Mouse (Mus musculus): ENCODE results near the gene Ncoa1. TPM values are rescaled to one million over a fixed set of nuclear protein-coding genes. Genes with fewer than 3 reads are reported as not detected.
"Not testable (repeated sequence)": the region's sequence is repeated elsewhere in the genome, so short reads cannot be mapped to it uniquely, and the experiment has no call there.

Ncoa1 gene
- polyA plus RNA-seq, 1 experiment from 2014 or later: 7.1 TPM

GRCm38 (mm10) chr12:4469115-4469514 is 7.9 kb downstream of the Ncoa1 start:
- Histone ChIP-seq H3K36me3 (no peaks in the 10 kb centered on the region), H3K4me1 (peaks cover 4% of the 10 kb centered on the region; the same call in 1 of the 2 replicates), H3K27ac (replicated peaks) (no peak overlapping the region), H3K27me3 (peaks cover 7% of the 10 kb centered on the region; the same call in 1 of the 2 replicates), H3K9ac (replicated peaks) (no peak overlapping the region), H3K4me3 (no peak overlapping the region), H3K9me3 (no peaks in the 10 kb centered on the region), H3K4me2 (replicated peaks) (no peak overlapping the region)
- no peak for ATAC-seq (ENCODE audit: low FRiP score, low read depth)
- 79% methylated on average over 2 of the region's 2 CpGs for WGBS

- Histone ChIP-seq H3K27me3 (no peaks in the 10 kb centered on the region), H3K4me3 (no peak overlapping the region), H3K4me1 (no peaks in the 10 kb centered on the region), H3K36me3 (no peaks in the 10 kb centered on the region), H3K4me2 (replicated peaks) (no peak overlapping the region), H3K9me3 (no peaks in the 10 kb centered on the region), H3K27ac (replicated peaks) (no peak overlapping the region), H3K9ac (replicated peaks) (no peak overlapping the region)
- ATAC-seq (ENCODE audit: low FRiP score, low read depth): no peak
- 92% methylated on average over 2 of the region's 2 CpGs for WGBS
Observed at GRCm38 (mm10) chr12:4463701-4464100, 13.3 kb downstream of the Ncoa1 start.

GRCm38 (mm10) chr12:4462420-4462819 is 14.6 kb downstream of the Ncoa1 start:
- H3K27me3 ChIP-seq: no peaks in the 10 kb centered on the region
- no peaks in the 10 kb centered on the region for H3K4me1 ChIP-seq
- no peak for ATAC-seq (ENCODE audit: low FRiP score, low read depth)
- whole genome bisulfite sequencing: 94% methylated on average over 1 of the region's 1 CpGs
- no peaks in the 10 kb centered on the region for H3K9me3 ChIP-seq
- H3K36me3 ChIP-seq: no peaks in the 10 kb centered on the region
- H3K27ac ChIP-seq (replicated peaks): no peak overlapping the region
- H3K9ac ChIP-seq (replicated peaks): no peak overlapping the region
- H3K4me2 ChIP-seq (replicated peaks): no peak overlapping the region
- H3K4me3 ChIP-seq: no peak overlapping the region

DNA sequence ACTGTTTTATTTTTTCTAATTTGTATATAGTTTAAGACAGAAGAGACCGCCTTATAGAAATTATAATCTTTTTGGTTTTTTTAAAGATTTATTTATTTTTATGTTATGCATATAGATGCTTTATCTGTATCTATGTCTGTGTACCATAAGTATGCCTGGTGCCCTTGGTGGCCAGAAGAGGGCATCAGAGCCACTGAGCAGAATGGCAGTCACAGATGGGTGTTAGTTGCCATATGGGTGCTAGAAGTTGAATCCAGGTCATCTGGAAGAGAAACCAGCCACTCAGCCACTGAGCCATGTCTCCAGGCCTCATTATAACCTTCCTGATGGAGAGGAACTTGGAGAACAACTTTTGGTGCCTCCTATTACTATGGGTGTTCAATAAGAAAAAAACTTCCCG is 16.0 kb downstream of the Ncoa1 start:
- 93% methylated on average over 2 of the region's 2 CpGs for WGBS

DNA sequence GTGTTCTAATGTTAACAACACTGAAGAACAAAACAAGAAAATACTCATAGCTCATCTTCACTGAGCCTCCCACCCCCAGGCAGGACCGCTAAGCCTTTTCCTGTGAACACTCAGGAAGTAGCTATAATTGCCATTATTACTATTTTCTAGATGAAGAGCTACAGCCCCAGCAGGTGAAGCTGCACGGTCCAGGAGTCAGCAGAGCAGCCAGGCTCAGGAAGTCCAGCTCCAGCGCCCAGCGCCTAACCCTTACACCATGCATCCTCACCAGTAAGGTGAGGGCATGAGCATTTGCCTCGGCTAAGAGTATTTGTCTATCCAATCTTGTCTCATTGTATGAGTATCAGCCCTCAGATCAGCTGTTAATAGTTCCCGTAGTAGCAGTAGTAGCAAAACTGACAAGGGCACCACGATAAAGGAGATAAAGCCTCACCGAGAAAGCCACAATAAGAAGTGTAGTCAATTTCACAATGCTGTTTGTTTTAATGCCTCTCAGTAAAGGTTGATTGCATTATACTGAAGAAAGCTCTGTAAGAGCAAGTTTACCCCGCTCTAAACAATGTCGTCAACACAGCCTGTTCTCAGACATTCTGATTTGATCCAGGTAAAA is 21.9 kb downstream of the Ncoa1 start:
- ATAC-seq (ENCODE audit: low FRiP score, low read depth): no peak
- H3K36me3 ChIP-seq: no peaks in the 10 kb centered on the region
- no peak overlapping the region for H3K27ac ChIP-seq (replicated peaks)
- no peaks in the 10 kb centered on the region for H3K9me3 ChIP-seq
- no peak overlapping the region for H3K4me2 ChIP-seq (replicated peaks)
- H3K4me1 ChIP-seq: peaks cover 4% of the 10 kb centered on the region; the same call in 1 of the 2 replicates
- no peaks in the 10 kb centered on the region for H3K27me3 ChIP-seq
- H3K9ac ChIP-seq (replicated peaks): no peak overlapping the region
- 81% methylated on average over 10 of the region's 10 CpGs for WGBS
- no peak overlapping the region for H3K4me3 ChIP-seq

More for the DNA sequence above, 16.0 kb downstream of the Ncoa1 start:
- no peak for ATAC-seq (ENCODE audit: low FRiP score, low read depth)
- Histone ChIP-seq H3K4me2 (replicated peaks) (no peak overlapping the region), H3K27me3 (no peaks in the 10 kb centered on the region), H3K9ac (replicated peaks) (no peak overlapping the region), H3K36me3 (no peaks in the 10 kb centered on the region), H3K9me3 (no peaks in the 10 kb centered on the region), H3K4me3 (no peak overlapping the region), H3K4me1 (no peaks in the 10 kb centered on the region), H3K27ac (replicated peaks) (no peak overlapping the region)

DNA sequence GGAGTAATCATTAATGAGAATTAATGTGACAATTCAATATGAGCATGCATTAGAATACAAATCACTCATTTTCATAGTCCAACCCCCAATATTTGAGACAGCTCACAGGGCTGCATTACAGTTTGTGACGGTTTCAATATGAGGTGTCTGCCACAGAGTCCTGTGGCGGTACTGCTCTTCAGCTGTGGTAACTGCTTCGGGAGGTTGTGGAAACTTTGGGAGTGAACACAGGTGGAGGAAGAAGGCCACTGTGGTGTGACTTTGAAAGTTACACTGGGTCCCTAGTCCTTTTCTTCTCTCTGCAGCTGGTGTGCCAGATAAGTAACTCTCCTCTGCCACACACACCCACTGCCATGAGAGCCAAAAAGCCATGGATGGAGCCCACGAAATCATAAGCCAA is 22.7 kb downstream of the Ncoa1 start:
- no peaks in the 10 kb centered on the region for H3K27me3 ChIP-seq
- no peak for ATAC-seq (ENCODE audit: low FRiP score, low read depth)
- H3K9me3 ChIP-seq: no peaks in the 10 kb centered on the region
- WGBS: 88% methylated on average over 4 of the region's 4 CpGs
- H3K4me2 ChIP-seq (replicated peaks): no peak overlapping the region
- no peak overlapping the region for H3K27ac ChIP-seq (replicated peaks)
- H3K36me3 ChIP-seq: no peaks in the 10 kb centered on the region
- H3K4me1 ChIP-seq: peaks cover 4% of the 10 kb centered on the region; the same call in 1 of the 2 replicates
- H3K4me3 ChIP-seq: no peak overlapping the region
- H3K9ac ChIP-seq (replicated peaks): no peak overlapping the region

DNA sequence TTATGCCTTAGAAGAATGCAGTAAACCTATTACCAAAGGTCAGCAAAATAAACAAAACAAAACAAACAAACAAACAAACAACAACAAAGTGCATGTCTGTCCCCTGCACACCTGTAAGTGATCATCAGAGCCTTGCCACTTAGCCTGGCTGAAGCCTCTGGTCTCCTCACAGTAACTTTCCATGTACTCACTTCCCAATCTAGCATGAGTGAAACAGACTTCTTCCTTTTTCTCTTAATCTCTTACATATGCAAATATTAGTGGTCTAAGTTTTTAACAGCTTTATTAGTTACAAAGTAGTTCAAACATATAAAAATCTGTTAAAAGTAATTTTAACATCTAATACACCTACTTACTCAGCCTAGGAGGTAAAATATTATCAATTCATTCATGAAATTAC is 24.7 kb downstream of the Ncoa1 start:
- Histone ChIP-seq H3K36me3 (no peaks in the 10 kb centered on the region), H3K9me3 (no peaks in the 10 kb centered on the region), H3K4me1 (peaks cover 4% of the 10 kb centered on the region; the same call in 1 of the 2 replicates), H3K9ac (replicated peaks) (no peak overlapping the region), H3K27me3 (no peaks in the 10 kb centered on the region), H3K4me2 (replicated peaks) (no peak overlapping the region), H3K4me3 (no peak overlapping the region), H3K27ac (replicated peaks) (no peak overlapping the region)
- no peak for ATAC-seq (ENCODE audit: low FRiP score, low read depth)

DNA sequence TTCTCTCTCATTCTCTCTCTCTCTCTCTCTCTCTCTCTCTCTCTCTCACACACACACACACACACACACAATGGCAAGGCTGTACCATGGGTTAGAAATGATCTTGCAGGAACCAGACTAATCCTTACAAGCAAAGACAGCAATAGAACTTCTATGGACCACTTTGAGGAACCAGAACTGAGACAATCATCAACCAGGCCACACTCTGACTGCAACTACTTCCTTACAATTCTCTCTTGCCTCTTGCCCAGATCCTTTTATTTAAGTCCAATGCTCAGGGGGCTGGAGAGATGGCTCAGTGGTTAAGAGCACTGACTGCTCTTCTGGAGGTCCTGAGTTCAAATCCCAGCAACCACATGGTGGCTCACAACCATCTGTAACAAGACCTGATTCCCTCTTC is 26.5 kb downstream of the Ncoa1 start:
- not testable (repeated sequence) for H3K4me1 ChIP-seq; H3K27me3 ChIP-seq; H3K36me3 ChIP-seq; H3K9me3 ChIP-seq; H3K9ac ChIP-seq (replicated peaks); H3K27ac ChIP-seq (replicated peaks); H3K4me2 ChIP-seq (replicated peaks); H3K4me3 ChIP-seq; ATAC-seq (ENCODE audit: low FRiP score, low read depth)

DNA sequence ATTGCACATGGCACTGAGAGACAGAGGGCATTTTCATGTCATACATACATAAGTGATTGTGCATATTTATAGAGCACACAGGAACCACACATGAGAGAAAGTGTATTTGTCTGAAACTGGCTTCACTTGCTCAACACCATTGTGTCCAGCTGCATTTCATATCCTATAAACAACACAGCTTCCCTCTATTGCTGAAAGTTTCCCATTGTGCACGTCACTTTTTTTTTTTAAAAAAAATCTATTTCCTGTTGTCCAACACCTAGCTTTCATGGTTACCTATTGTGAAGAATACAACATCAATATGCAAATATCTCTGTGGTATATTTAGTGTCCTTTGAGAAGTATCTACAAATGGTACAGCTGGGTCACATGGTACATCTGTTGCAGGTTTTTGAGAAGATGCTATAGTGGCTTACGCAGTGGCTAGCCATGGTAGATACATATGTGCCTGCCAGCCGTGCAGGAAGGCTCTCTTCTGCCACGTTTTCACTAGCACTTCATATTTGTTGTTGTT is 28.8 kb downstream of the Ncoa1 start:
- Histone ChIP-seq H3K27ac (replicated peaks) (no peak overlapping the region), H3K9ac (replicated peaks) (no peak overlapping the region), H3K9me3 (no peaks in the 10 kb centered on the region), H3K4me3 (no peak overlapping the region), H3K4me2 (replicated peaks) (no peak overlapping the region), H3K27me3 (no peaks in the 10 kb centered on the region), H3K36me3 (no peaks in the 10 kb centered on the region), H3K4me1 (no peaks in the 10 kb centered on the region)
- no peak for ATAC-seq (ENCODE audit: low FRiP score, low read depth)
- WGBS: 91% methylated on average over 4 of the region's 4 CpGs

GRCm38 (mm10) chr12:4444946-4445345 is 32.0 kb downstream of the Ncoa1 start:
- no peak for ATAC-seq (ENCODE audit: low FRiP score, low read depth)
- Histone ChIP-seq H3K27me3 (no peaks in the 10 kb centered on the region), H3K27ac (replicated peaks) (no peak overlapping the region), H3K4me3 (no peak overlapping the region), H3K9me3 (no peaks in the 10 kb centered on the region), H3K9ac (replicated peaks) (no peak overlapping the region), H3K36me3 (no peaks in the 10 kb centered on the region), H3K4me2 (replicated peaks) (no peak overlapping the region), H3K4me1 (no peaks in the 10 kb centered on the region)
- WGBS: 91% methylated on average over 5 of the region's 5 CpGs

DNA sequence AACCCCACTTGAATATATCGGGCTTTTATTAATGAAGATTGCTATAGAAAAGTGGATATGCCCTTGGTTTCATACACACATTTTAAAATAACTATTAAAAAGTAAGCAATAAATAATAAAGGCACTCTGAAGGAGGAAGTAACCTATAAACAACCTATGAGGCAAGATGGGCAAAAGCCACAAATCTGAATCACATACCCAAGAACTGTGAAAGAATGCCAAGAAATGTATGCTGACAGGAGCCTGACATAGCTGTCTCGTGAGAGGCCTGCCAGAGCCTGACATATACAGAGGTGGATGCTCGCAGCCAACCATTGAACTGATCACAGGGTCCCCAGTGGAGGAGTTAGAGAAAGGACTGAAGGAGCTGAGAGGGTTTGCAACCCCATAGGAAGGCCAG is 35.5 kb downstream of the Ncoa1 start:
- no peak overlapping the region for H3K9ac ChIP-seq (replicated peaks)
- no peaks in the 10 kb centered on the region for H3K27me3 ChIP-seq
- no peaks in the 10 kb centered on the region for H3K9me3 ChIP-seq
- no peak overlapping the region for H3K4me3 ChIP-seq
- no peaks in the 10 kb centered on the region for H3K4me1 ChIP-seq
- no peak for ATAC-seq (ENCODE audit: low FRiP score, low read depth)
- H3K27ac ChIP-seq (replicated peaks): no peak overlapping the region
- H3K4me2 ChIP-seq (replicated peaks): no peak overlapping the region
- WGBS: 74% methylated on average over 3 of the region's 3 CpGs
- H3K36me3 ChIP-seq: no peaks in the 10 kb centered on the region

DNA sequence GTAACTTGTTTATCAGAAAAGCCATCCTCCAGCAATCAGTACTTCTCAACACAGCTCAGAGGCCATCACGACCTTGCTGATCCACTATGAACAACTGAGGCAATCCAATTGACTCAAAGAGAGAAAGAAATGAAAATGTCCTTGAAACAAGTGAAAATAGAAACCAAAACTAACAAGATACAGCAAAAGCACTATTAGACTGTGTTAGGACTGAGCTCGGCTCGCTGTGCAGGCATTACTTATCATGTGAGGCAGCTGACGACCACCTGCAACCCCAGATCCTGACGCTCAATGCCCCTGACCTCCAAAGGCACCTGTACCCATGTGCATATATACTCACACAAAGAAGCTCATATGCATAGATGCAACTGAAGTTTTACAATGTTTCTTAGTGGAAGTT is 40.8 kb downstream of the Ncoa1 start:
- H3K4me2 ChIP-seq (replicated peaks): no peak overlapping the region
- no peaks in the 10 kb centered on the region for H3K36me3 ChIP-seq
- no peak for ATAC-seq (ENCODE audit: low FRiP score, low read depth)
- H3K27ac ChIP-seq (replicated peaks): no peak overlapping the region
- H3K9ac ChIP-seq (replicated peaks): no peak overlapping the region
- no peak overlapping the region for H3K4me3 ChIP-seq
- 89% methylated on average over 5 of the region's 5 CpGs for WGBS
- H3K4me1 ChIP-seq: no peaks in the 10 kb centered on the region
- no peaks in the 10 kb centered on the region for H3K9me3 ChIP-seq
- H3K27me3 ChIP-seq: no peaks in the 10 kb centered on the region

- Histone ChIP-seq H3K9ac (replicated peaks) (no peak overlapping the region), H3K4me3 (no peak overlapping the region), H3K36me3 (no peaks in the 10 kb centered on the region), H3K9me3 (no peaks in the 10 kb centered on the region), H3K4me1 (no peaks in the 10 kb centered on the region), H3K4me2 (replicated peaks) (no peak overlapping the region), H3K27ac (replicated peaks) (no peak overlapping the region), H3K27me3 (no peaks in the 10 kb centered on the region)
- ATAC-seq (ENCODE audit: low FRiP score, low read depth): no peak
- WGBS: 90% methylated on average over 2 of the region's 2 CpGs
Observed at GRCm38 (mm10) chr12:4433549-4433948, 43.4 kb downstream of the Ncoa1 start.

All from midbrain, embryonic 12.5 days (tissue).